ENCODE assay signal across 13 mouse cellular contexts in genomic region chr2:79618145-79618544, GRCm38 (mm10).
"Had no signal": no experiment of that assay in that cellular context is flagged by ENCODE, and none has a peak within 500 bp of the region (broad histone marks: within the 10 kb centered on the region; RNA-seq: fewer than 3 reads in every experiment).

No protein-coding gene starts in this region.

- H3K4me1 ChIP-seq: kidney, embryonic 15.5 days; limb, embryonic 13.5 days; midbrain, embryonic 10.5 days; midbrain, embryonic 15.5 days; neural tube, embryonic 12.5 days had no signal

- H3K4me2 ChIP-seq: kidney, embryonic 15.5 days; limb, embryonic 13.5 days; midbrain, embryonic 15.5 days; neural tube, embryonic 12.5 days had no signal

- H3K27me3 ChIP-seq: limb, embryonic 13.5 days; midbrain, embryonic 15.5 days; neural tube, embryonic 12.5 days had no signal

- H3K36me3 ChIP-seq: kidney, embryonic 15.5 days; limb, embryonic 13.5 days; midbrain, embryonic 10.5 days; midbrain, embryonic 15.5 days; neural tube, embryonic 12.5 days had no signal

- H3K9ac ChIP-seq: kidney, embryonic 15.5 days; limb, embryonic 13.5 days; liver, embryonic 14.5 days; midbrain, embryonic 15.5 days; neural tube, embryonic 12.5 days had no signal

- DNase-seq: layer of hippocampus, adult 9-11 months; left cerebral cortex, postnatal 4 days; lung, adult 18-20 months; retina, postnatal 1 day; right cerebral cortex, postnatal 4 days; thymus, postnatal 4 days had no signal

- H3K27ac ChIP-seq: kidney, embryonic 15.5 days; limb, embryonic 13.5 days; liver, embryonic 14.5 days; midbrain, embryonic 10.5 days; midbrain, embryonic 15.5 days; neural tube, embryonic 12.5 days had no signal

- H3K9me3 ChIP-seq: kidney, embryonic 15.5 days; limb, embryonic 13.5 days; midbrain, embryonic 10.5 days; midbrain, embryonic 15.5 days; neural tube, embryonic 12.5 days had no signal

- ATAC-seq: inflammation-experienced regulatory T-cells, adult 6 months; midbrain, embryonic 15.5 days had no signal

- H3K4me3 ChIP-seq: kidney, embryonic 15.5 days; limb, embryonic 13.5 days; midbrain, embryonic 10.5 days; midbrain, embryonic 15.5 days; neural tube, embryonic 12.5 days had no signal
